Mouse (Mus musculus) myocyte (in vitro differentiated cells): Measurements from ENCODE around the gene Gabrr3. TPM values are rescaled to one million over a fixed set of nuclear protein-coding genes. Genes with fewer than 3 reads are reported as not detected.

Source experiments
- H3K27me3 ChIP-seq: one replicate; pipeline ENCODE4 v1.6.1; 2011; ENCODE audit not compliant: control insufficient read depth, insufficient read depth, insufficient read length
- H3K36me3 ChIP-seq: one replicate; pipeline ENCODE4 v1.6.1; 2011; ENCODE audit not compliant: control insufficient read depth, insufficient read depth
- H3K4me2 ChIP-seq: one replicate; pipeline ENCODE4 v1.6.1; 2011; ENCODE audit warnings: low read depth, control low read depth
- H3K4me3 ChIP-seq: one replicate; pipeline ENCODE4 v1.5.1; 2011; ENCODE audit warnings: mild to moderate bottlenecking, control low read depth, moderate library complexity
- H3K79me2 ChIP-seq: one replicate; pipeline ENCODE4 v1.6.1; 2011; ENCODE audit not compliant: control insufficient read depth, insufficient read depth
- H3ac ChIP-seq: one replicate; pipeline ENCODE4 v1.6.1; 2011; ENCODE audit not compliant: control insufficient read depth, insufficient read length
- CEBPB ChIP-seq: IDR thresholded peaks from 2 replicates; pipeline ENCODE4 v1.6.1; 2011; ENCODE audit warnings: mild to moderate bottlenecking, moderate library complexity; ENCODE audit not compliant: poor library complexity, insufficient read depth, severe bottlenecking
- E2F4 ChIP-seq: IDR thresholded peaks from one replicate; pipeline ENCODE4 v1.6.1; 2011; ENCODE audit warnings: mild to moderate bottlenecking, control low read depth, moderate library complexity; ENCODE audit not compliant: insufficient read depth
- MAX ChIP-seq: IDR thresholded peaks from one replicate; pipeline ENCODE4 v1.6.1; 2011; ENCODE audit warnings: low read depth, mild to moderate bottlenecking, control low read depth
- MYOD1 ChIP-seq, 3 experiments: IDR thresholded peaks; one replicate each; pipeline ENCODE4 v1.6.1; 2011; ENCODE audit warnings: control low read depth in 2 of 3, low read depth in 2 of 3, mild to moderate bottlenecking in 2 of 3, moderate library complexity in 1 of 3; ENCODE audit not compliant: insufficient read length in 2 of 3, control insufficient read depth in 1 of 3
- MYOG ChIP-seq, 3 experiments: IDR thresholded peaks; one replicate each; pipeline ENCODE4 v1.6.1; 2011; ENCODE audit warnings: control low read depth in 2 of 3, low read depth in 2 of 3, mild to moderate bottlenecking in 2 of 3; ENCODE audit not compliant: insufficient read length in 2 of 3, control insufficient read depth in 1 of 3, insufficient read depth in 1 of 3
- POLR2A ChIP-seq: IDR thresholded peaks from one replicate; pipeline ENCODE4 v1.6.1; 2011; ENCODE audit warnings: low read depth, mild to moderate bottlenecking, control low read depth, moderate library complexity; ENCODE audit not compliant: insufficient read length
- POLR2AphosphoS2 ChIP-seq: IDR thresholded peaks from one replicate; pipeline ENCODE4 v1.6.1; 2011; ENCODE audit warnings: low read depth, control low read depth; ENCODE audit not compliant: insufficient read length
- REST ChIP-seq: IDR thresholded peaks from one replicate; pipeline ENCODE4 v1.6.1; 2011; ENCODE audit warnings: mild to moderate bottlenecking, control low read depth, moderate library complexity; ENCODE audit not compliant: insufficient read depth, insufficient read length
- SRF ChIP-seq: IDR thresholded peaks from one replicate; pipeline ENCODE4 v1.6.1; 2011; ENCODE audit warnings: low read depth; ENCODE audit not compliant: control insufficient read depth, insufficient read length
- TCF12 ChIP-seq: IDR thresholded peaks from one replicate; pipeline ENCODE4 v1.6.1; 2011; ENCODE audit warnings: mild to moderate bottlenecking, control low read depth; ENCODE audit not compliant: poor library complexity, insufficient read depth, severe bottlenecking
- TCF3 ChIP-seq: IDR thresholded peaks from one replicate; pipeline ENCODE4 v1.6.1; 2011; ENCODE audit warnings: low read depth, control low read depth; ENCODE audit not compliant: insufficient read length
- USF1 ChIP-seq: IDR thresholded peaks from one replicate; pipeline ENCODE4 v1.6.1; 2011; ENCODE audit warnings: low read depth, mild to moderate bottlenecking, control low read depth, moderate library complexity
- polyA plus RNA-seq: library from polyadenylated mRNA; unstranded; fragments of >200 nt; fragmentation: generic; extraction: Trizol; gene quantifications from one replicate; pipeline ENCODE4 v1.2.1, GENCODE M21; 2012; ENCODE audit warnings: missing spikeins

Gene Gabrr3
- polyA plus RNA-seq, 1 experiment: not detected

- Histone ChIP-seq H3K36me3 (no peaks in the 10 kb centered on the region), H3K4me2 (no peak overlapping the region), H3ac (no peak overlapping the region), H3K79me2 (no peaks in the 10 kb centered on the region), H3K27me3 (no peaks in the 10 kb centered on the region), H3K4me3 (no peak overlapping the region)
- TF ChIP-seq TCF12 (no peak), MAX (no peak), E2F4 (no peak), POLR2AphosphoS2 (no peak), REST (no peak), MYOD1 (IDR thresholded peaks at IDR 0.05; ENCODE audit: control insufficient read depth in 1 of 3, insufficient read length in 2 of 3, low read depth in 2 of 3) (no peak), SRF (no peak), USF1 (no peak), CEBPB (no peak), TCF3 (no peak), MYOG (IDR thresholded peaks at IDR 0.05; ENCODE audit: control insufficient read depth in 1 of 3, insufficient read depth in 1 of 3, insufficient read length in 2 of 3, low read depth in 2 of 3) (no peak)
Measured at GRCm38 (mm10) chr16:59433181-59433580, 26.0 kb downstream of the Gabrr3 start.

- no peak for TF ChIP-seq MAX
- no peak for TF ChIP-seq TCF12
- TF ChIP-seq REST: no peak
- no peak for TF ChIP-seq POLR2AphosphoS2
- TF ChIP-seq SRF: no peak
- no peaks in the 10 kb centered on the region for H3K79me2 ChIP-seq
- H3K27me3 ChIP-seq: no peaks in the 10 kb centered on the region
- H3K4me2 ChIP-seq: no peak overlapping the region
- H3K4me3 ChIP-seq: no peak overlapping the region
- no peak overlapping the region for H3ac ChIP-seq
- H3K36me3 ChIP-seq: no peaks in the 10 kb centered on the region
Measured at GRCm38 (mm10) chr16:59444880-59445559, 37.9 kb downstream of the Gabrr3 start.

DNA sequence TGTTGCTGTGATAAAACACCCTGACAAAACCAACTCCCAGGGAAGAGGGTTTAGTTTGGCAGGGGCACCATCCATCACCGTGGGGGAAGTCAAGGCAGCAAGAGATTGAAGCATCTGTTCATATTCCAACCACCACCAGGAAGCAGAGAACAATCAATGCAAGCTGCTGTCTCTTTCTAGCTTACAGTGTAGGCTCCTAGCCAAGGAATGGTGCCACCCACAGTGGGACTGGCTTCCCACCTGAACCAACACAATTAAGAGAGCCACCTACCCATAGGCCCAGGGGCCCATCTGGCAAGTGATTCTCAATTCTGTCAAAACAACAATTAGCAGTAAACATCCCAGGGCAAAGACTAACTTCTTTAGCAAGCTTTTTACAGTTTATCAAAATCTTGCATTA, 41.0 kb downstream of the Gabrr3 start:
- H3K27me3 ChIP-seq: no peaks in the 10 kb centered on the region

DNA sequence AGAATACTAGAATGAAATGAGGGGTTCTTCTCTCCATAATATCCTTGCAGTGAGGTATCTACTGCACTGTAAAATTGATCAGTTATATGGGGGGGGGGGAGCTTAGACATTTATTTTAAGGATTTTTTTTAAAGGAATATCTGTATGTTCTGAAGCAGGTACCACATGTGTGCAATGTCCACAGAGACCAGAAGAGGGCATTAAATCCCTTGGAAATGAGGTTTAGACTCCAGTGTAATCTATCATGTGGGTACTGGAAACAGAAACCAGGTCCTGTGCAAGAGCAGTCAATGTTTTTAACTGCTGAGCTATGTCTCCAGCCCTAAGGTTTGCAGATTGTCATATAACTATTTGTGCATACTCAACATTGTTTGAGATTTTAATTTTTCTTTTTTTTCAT, 42.0 kb downstream of the Gabrr3 start:
- no peaks in the 10 kb centered on the region for H3K79me2 ChIP-seq
- no peak overlapping the region for H3ac ChIP-seq
- no peak overlapping the region for H3K4me3 ChIP-seq
- H3K36me3 ChIP-seq: no peaks in the 10 kb centered on the region
- no peaks in the 10 kb centered on the region for H3K27me3 ChIP-seq
- TF ChIP-seq MYOG (IDR thresholded peaks at IDR 0.05; ENCODE audit: control insufficient read depth in 1 of 3, insufficient read depth in 1 of 3, insufficient read length in 2 of 3, low read depth in 2 of 3) (no peak), TCF3 (no peak), POLR2A (no peak), REST (no peak), MAX (no peak), POLR2AphosphoS2 (no peak), CEBPB (no peak), TCF12 (no peak), E2F4 (no peak), MYOD1 (IDR thresholded peaks at IDR 0.05; ENCODE audit: control insufficient read depth in 1 of 3, insufficient read length in 2 of 3, low read depth in 2 of 3) (no peak), USF1 (no peak), SRF (no peak)
- no peak overlapping the region for H3K4me2 ChIP-seq

More for the DNA sequence above, 41.0 kb downstream of the Gabrr3 start:
- H3K4me3 ChIP-seq: no peak overlapping the region
- H3K79me2 ChIP-seq: no peaks in the 10 kb centered on the region
- TF ChIP-seq POLR2AphosphoS2 (no peak), REST (no peak), CEBPB (no peak), TCF12 (no peak), USF1 (no peak), MYOG (IDR thresholded peaks at IDR 0.05; ENCODE audit: control insufficient read depth in 1 of 3, insufficient read depth in 1 of 3, insufficient read length in 2 of 3, low read depth in 2 of 3) (no peak), POLR2A (no peak), MYOD1 (IDR thresholded peaks at IDR 0.05; ENCODE audit: control insufficient read depth in 1 of 3, insufficient read length in 2 of 3, low read depth in 2 of 3) (no peak), SRF (no peak), E2F4 (no peak), TCF3 (no peak), MAX (no peak)
- no peak overlapping the region for H3K4me2 ChIP-seq
- H3ac ChIP-seq: no peak overlapping the region
- H3K36me3 ChIP-seq: no peaks in the 10 kb centered on the region

- TF ChIP-seq REST (no peak), POLR2A (no peak), MYOG (IDR thresholded peaks at IDR 0.05; ENCODE audit: control insufficient read depth in 1 of 3, insufficient read depth in 1 of 3, insufficient read length in 2 of 3, low read depth in 2 of 3) (no peak), MAX (no peak), CEBPB (no peak), POLR2AphosphoS2 (no peak), SRF (no peak), TCF3 (no peak), TCF12 (no peak), MYOD1 (IDR thresholded peaks at IDR 0.05; ENCODE audit: control insufficient read depth in 1 of 3, insufficient read length in 2 of 3, low read depth in 2 of 3) (no peak)
- Histone ChIP-seq H3K27me3 (no peaks in the 10 kb centered on the region), H3K36me3 (no peaks in the 10 kb centered on the region), H3K79me2 (no peaks in the 10 kb centered on the region), H3K4me2 (no peak overlapping the region), H3K4me3 (no peak overlapping the region), H3ac (no peak overlapping the region)
Measured at GRCm38 (mm10) chr16:59451813-59452212, 44.7 kb downstream of the Gabrr3 start.
